Mouse (Mus musculus): ENCODE results near the gene Rpl4. TPM values are rescaled to one million over a fixed set of nuclear protein-coding genes. Genes with fewer than 3 reads are reported as not detected.
A peak's percentile ranks its signal among the peaks of the same experiment; 100 is the strongest.
"Not testable (repeated sequence)": the region's sequence is repeated elsewhere in the genome, so short reads cannot be mapped to it uniquely, and the experiment has no call there.

The Rpl4 gene
- polyA plus RNA-seq, 1 experiment from 2014 or later = 1,178 TPM

- ATAC-seq (replicated peaks; ENCODE audit: low FRiP score) = no peak
- Histone ChIP-seq H3K27ac (0 out of 2 replicates have a peak overlapping the region, but pooled peaks have one; percentile 99), H3K27me3 (no peaks in the 10 kb centered on the region), H3K4me3 (replicated peaks) (peak overlapping the region; percentile 96), H3K4me1 (peaks cover 41% of the 10 kb centered on the region), H3K9ac (peak overlapping the region; percentile 92), H3K9me3 (replicated peaks) (no peaks in the 10 kb centered on the region), H3K4me2 (peak overlapping the region; percentile 73), H3K36me3 (peaks cover 46% of the 10 kb centered on the region)
Measured at GRCm38 (mm10) chr9:64174341-64174740, 1.2 kb downstream of the Rpl4 start.

GRCm38 (mm10) chr9:64174766-64175165 lies 1.6 kb downstream of the Rpl4 start:
- Histone ChIP-seq H3K4me1 (peaks cover 44% of the 10 kb centered on the region), H3K4me2 (peak overlapping the region; percentile 73), H3K9ac (peak overlapping the region; percentile 26; the same call in 1 of the 2 replicates), H3K4me3 (replicated peaks) (peak overlapping the region; percentile 96), H3K9me3 (replicated peaks) (no peaks in the 10 kb centered on the region), H3K27me3 (no peaks in the 10 kb centered on the region), H3K27ac (no peak overlapping the region), H3K36me3 (peaks cover 46% of the 10 kb centered on the region)
- WGBS = 57% methylated on average over 8 of the region's 8 CpGs
- no peak for ATAC-seq (replicated peaks; ENCODE audit: low FRiP score)

GRCm38 (mm10) chr9:64175378-64175777 lies 2.2 kb downstream of the Rpl4 start:
- 0 out of 2 replicates have a peak overlapping the region, but pooled peaks have one; percentile 10 for H3K9ac ChIP-seq
- no peak overlapping the region for H3K4me3 ChIP-seq (replicated peaks)
- no peaks in the 10 kb centered on the region for H3K27me3 ChIP-seq
- peaks cover 51% of the 10 kb centered on the region for H3K36me3 ChIP-seq
- 87% methylated on average over 11 of the region's 11 CpGs for WGBS
- peaks cover 50% of the 10 kb centered on the region for H3K4me1 ChIP-seq
- no peak for ATAC-seq (replicated peaks; ENCODE audit: low FRiP score)
- no peaks in the 10 kb centered on the region for H3K9me3 ChIP-seq (replicated peaks)
- H3K27ac ChIP-seq = 0 out of 2 replicates have a peak overlapping the region, but pooled peaks have one; percentile 45
- peak overlapping the region; percentile 73; the same call in 1 of the 2 replicates for H3K4me2 ChIP-seq

GRCm38 (mm10) chr9:64178610-64178973 lies 5.4 kb downstream of the Rpl4 start:
- H3K9ac ChIP-seq = no peak overlapping the region
- H3K36me3 ChIP-seq = peaks cover 82% of the 10 kb centered on the region
- peak overlapping the region; percentile 66 for H3K4me3 ChIP-seq (replicated peaks)
- no peaks in the 10 kb centered on the region for H3K9me3 ChIP-seq (replicated peaks)
- peaks cover 34% of the 10 kb centered on the region for H3K4me1 ChIP-seq
- peak overlapping the region; percentile 90 for H3K27ac ChIP-seq
- no peaks in the 10 kb centered on the region for H3K27me3 ChIP-seq
- ATAC-seq (replicated peaks; ENCODE audit: low FRiP score) = peak; percentile 70
- WGBS = 44% methylated on average over 3 of the region's 3 CpGs
- peak overlapping the region; percentile 60 for H3K4me2 ChIP-seq

- Histone ChIP-seq H3K36me3 (peaks cover 85% of the 10 kb centered on the region), H3K4me1 (peaks cover 34% of the 10 kb centered on the region), H3K9me3 (replicated peaks) (no peaks in the 10 kb centered on the region), H3K4me2 (peak within 1 kb of the TSS; percentile 60), H3K27ac (peak within 1 kb of the TSS; percentile 90), H3K9ac (peak within 1 kb of the TSS; percentile 52), H3K27me3 (no peaks in the 10 kb centered on the region), H3K4me3 (replicated peaks) (peak within 1 kb of the TSS; percentile 66)
- peak; percentile 94 for ATAC-seq (replicated peaks; ENCODE audit: low FRiP score)
- WGBS = under 1% methylated on average over 35 of the region's 35 CpGs
Measured at GRCm38 (mm10) chr9:64178974-64179646, 5.9 kb downstream of the Rpl4 start, which contains the start of gene Snapc5. Gene Snapc5, plus strand, starts transcription at chr9:64179274.

- not testable (repeated sequence) for H3K9me3 ChIP-seq (replicated peaks); ATAC-seq (replicated peaks; ENCODE audit: low FRiP score); H3K27ac ChIP-seq; H3K4me3 ChIP-seq (replicated peaks); H3K9ac ChIP-seq; H3K27me3 ChIP-seq; H3K4me2 ChIP-seq
- 93% methylated on average over 5 of the region's 5 CpGs for WGBS
- Histone ChIP-seq H3K36me3 (peaks cover 83% of the 10 kb centered on the region), H3K4me1 (peaks cover 15% of the 10 kb centered on the region)
Measured at GRCm38 (mm10) chr9:64183295-64183694, 10.1 kb downstream of the Rpl4 start.

- Histone ChIP-seq H3K36me3 (peaks cover 86% of the 10 kb centered on the region), H3K4me3 (replicated peaks) (no peak overlapping the region), H3K4me2 (no peak overlapping the region), H3K27ac (peak overlapping the region; percentile 22; the same call in 1 of the 2 replicates), H3K4me1 (peaks cover 9% of the 10 kb centered on the region), H3K9ac (no peak overlapping the region), H3K9me3 (replicated peaks) (no peaks in the 10 kb centered on the region), H3K27me3 (no peaks in the 10 kb centered on the region)
- no peak for ATAC-seq (replicated peaks; ENCODE audit: low FRiP score)
- 93% methylated on average over 5 of the region's 5 CpGs for WGBS
Measured at GRCm38 (mm10) chr9:64184166-64184840, 11.1 kb downstream of the Rpl4 start.

GRCm38 (mm10) chr9:64193879-64194278 lies 20.7 kb downstream of the Rpl4 start:
- Histone ChIP-seq H3K36me3 (peaks cover 60% of the 10 kb centered on the region), H3K27ac (no peak overlapping the region), H3K4me1 (0 out of 2 replicates have a peak, but pooled peaks cover 2% of the 10 kb centered on the region), H3K4me2 (no peak overlapping the region), H3K9me3 (replicated peaks) (no peaks in the 10 kb centered on the region), H3K4me3 (replicated peaks) (no peak overlapping the region), H3K27me3 (no peaks in the 10 kb centered on the region), H3K9ac (no peak overlapping the region)
- WGBS = 84% methylated on average over 1 of the region's 1 CpGs
- ATAC-seq (replicated peaks; ENCODE audit: low FRiP score) = no peak

GRCm38 (mm10) chr9:64195554-64195953 lies 22.4 kb downstream of the Rpl4 start:
- H3K4me3 ChIP-seq (replicated peaks) = no peak overlapping the region

GRCm38 (mm10) chr9:64197524-64197923 lies 24.3 kb downstream of the Rpl4 start:
- Histone ChIP-seq H3K27ac (no peak overlapping the region), H3K36me3 (peaks cover 50% of the 10 kb centered on the region), H3K9ac (no peak overlapping the region), H3K4me3 (replicated peaks) (no peak overlapping the region), H3K27me3 (no peaks in the 10 kb centered on the region), H3K4me2 (no peak overlapping the region), H3K4me1 (0 out of 2 replicates have a peak, but pooled peaks cover 2% of the 10 kb centered on the region), H3K9me3 (replicated peaks) (no peaks in the 10 kb centered on the region)
- WGBS = 70% methylated on average over 8 of the region's 8 CpGs
- no peak for ATAC-seq (replicated peaks; ENCODE audit: low FRiP score)

More at GRCm38 (mm10) chr9:64195554-64195953, 22.4 kb downstream of the Rpl4 start:
- Histone ChIP-seq H3K27ac (no peak overlapping the region), H3K27me3 (no peaks in the 10 kb centered on the region), H3K4me2 (no peak overlapping the region), H3K36me3 (peaks cover 53% of the 10 kb centered on the region), H3K9me3 (replicated peaks) (no peaks in the 10 kb centered on the region), H3K9ac (no peak overlapping the region), H3K4me1 (0 out of 2 replicates have a peak, but pooled peaks cover 2% of the 10 kb centered on the region)
- WGBS = 84% methylated on average over 4 of the region's 4 CpGs
- ATAC-seq (replicated peaks; ENCODE audit: low FRiP score) = no peak

- no peak overlapping the region for H3K27ac ChIP-seq
- H3K4me2 ChIP-seq = no peak overlapping the region
- H3K36me3 ChIP-seq = peaks cover 50% of the 10 kb centered on the region
- ATAC-seq (replicated peaks; ENCODE audit: low FRiP score) = no peak
- H3K4me3 ChIP-seq (replicated peaks) = no peak overlapping the region
- H3K9me3 ChIP-seq (replicated peaks) = no peaks in the 10 kb centered on the region
- WGBS = 94% methylated on average over 5 of the region's 5 CpGs
- H3K9ac ChIP-seq = no peak overlapping the region
- no peaks in the 10 kb centered on the region for H3K27me3 ChIP-seq
- 0 out of 2 replicates have a peak, but pooled peaks cover 2% of the 10 kb centered on the region for H3K4me1 ChIP-seq
Measured at GRCm38 (mm10) chr9:64198068-64198762, 25.0 kb downstream of the Rpl4 start.
